Mouse (Mus musculus) kidney, adult 11 months (tissue): ENCODE measurements around the gene Top3b.
"Not testable (repeated sequence)": the region's sequence is repeated elsewhere in the genome, so short reads cannot be mapped to it uniquely, and the experiment has no call there.

Source experiments
- DNase-seq: peaks from one replicate; pipeline ENCODE4 v3.0.0; 2022

Top3b gene

GRCm38 (mm10) chr16:16897056-16897584 lies 26.6 kb downstream of the Top3b start:
- no peak for DNase-seq

GRCm38 (mm10) chr16:16902329-16902728 lies 31.8 kb downstream of the Top3b start:
- DNase-seq, result no peak

GRCm38 (mm10) chr16:16903188-16903587 lies 32.7 kb downstream of the Top3b start:
- no peak for DNase-seq

- DNase-seq, result peak; percentile 89
Observed at GRCm38 (mm10) chr16:16907799-16908198, 37.3 kb downstream of the Top3b start.

GRCm38 (mm10) chr16:16911641-16912597 lies 41.4 kb downstream of the Top3b start:
- DNase-seq, result peak; percentile 65

GRCm38 (mm10) chr16:16913440-16913839 lies 42.9 kb downstream of the Top3b start:
- DNase-seq, result no peak

- no peak for DNase-seq
Observed at GRCm38 (mm10) chr16:16918441-16919117, 48.0 kb downstream of the Top3b start.

GRCm38 (mm10) chr16:16921021-16921435 lies 50.5 kb downstream of the Top3b start:
- peak; percentile 22 for DNase-seq

GRCm38 (mm10) chr16:16924481-16924880 lies 53.9 kb downstream of the Top3b start:
- no peak for DNase-seq

GRCm38 (mm10) chr16:16926536-16926935 lies 56.0 kb downstream of the Top3b start:
- DNase-seq, result no peak

GRCm38 (mm10) chr16:16928908-16929307 lies 58.4 kb downstream of the Top3b start:
- not testable (repeated sequence) for DNase-seq

- DNase-seq, result no peak
Observed at GRCm38 (mm10) chr16:16930326-16930725, 59.8 kb downstream of the Top3b start.

- no peak for DNase-seq
Observed at GRCm38 (mm10) chr16:16930810-16931296, 60.3 kb downstream of the Top3b start.

- DNase-seq, result no peak
Observed at GRCm38 (mm10) chr16:16939543-16939942, 69.0 kb downstream of the Top3b start.

GRCm38 (mm10) chr16:16941078-16941477 lies 70.5 kb downstream of the Top3b start:
- DNase-seq, result no peak
